Mouse (Mus musculus): ENCODE measurements around the gene Grn.

Gene Grn

DNA sequence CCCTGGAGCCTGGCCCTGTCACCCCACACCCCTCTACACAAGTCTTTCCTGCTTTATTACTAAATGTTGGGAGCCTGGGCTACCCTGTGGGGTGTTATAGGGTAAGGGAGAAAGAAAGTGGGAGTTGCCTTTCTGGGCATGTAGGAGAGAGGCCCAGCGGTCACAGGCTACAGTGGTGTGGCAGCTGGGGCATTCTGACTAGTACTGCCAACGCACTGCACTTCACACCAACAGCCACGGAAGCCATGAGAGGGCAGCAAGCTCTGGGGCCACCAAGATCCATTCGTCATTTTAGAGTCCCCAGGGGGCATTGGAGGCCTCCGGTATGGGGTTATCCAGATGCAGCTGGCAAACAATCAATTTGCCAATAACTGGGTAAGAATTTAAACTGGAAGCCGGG is 12.0 kb downstream of the Grn start:
- DNase-seq (ENCODE audit: low spot score in 2 of 2) = no peak

DNA sequence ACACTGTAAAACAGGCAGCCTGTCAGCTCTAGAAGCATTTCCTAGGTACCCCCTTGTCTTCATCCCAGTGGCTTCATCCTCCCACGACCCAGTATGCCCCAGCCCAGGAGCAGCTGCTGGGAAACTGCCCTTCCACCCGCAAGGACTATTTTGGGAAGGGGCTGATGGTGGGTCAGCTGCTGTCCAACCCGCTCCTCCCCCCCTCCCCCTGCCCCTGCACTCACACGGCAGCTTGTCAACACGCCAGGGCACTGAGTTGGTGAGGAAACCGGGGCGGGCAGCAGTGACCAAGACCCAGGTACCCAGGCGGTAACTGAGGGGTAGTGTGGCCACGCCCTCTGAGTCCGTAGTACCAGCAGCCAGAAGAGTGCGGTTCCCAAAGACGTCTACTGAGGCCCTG is 13.6 kb downstream of the Grn start:
- no peak for DNase-seq (ENCODE audit: low spot score in 2 of 2)

DNA sequence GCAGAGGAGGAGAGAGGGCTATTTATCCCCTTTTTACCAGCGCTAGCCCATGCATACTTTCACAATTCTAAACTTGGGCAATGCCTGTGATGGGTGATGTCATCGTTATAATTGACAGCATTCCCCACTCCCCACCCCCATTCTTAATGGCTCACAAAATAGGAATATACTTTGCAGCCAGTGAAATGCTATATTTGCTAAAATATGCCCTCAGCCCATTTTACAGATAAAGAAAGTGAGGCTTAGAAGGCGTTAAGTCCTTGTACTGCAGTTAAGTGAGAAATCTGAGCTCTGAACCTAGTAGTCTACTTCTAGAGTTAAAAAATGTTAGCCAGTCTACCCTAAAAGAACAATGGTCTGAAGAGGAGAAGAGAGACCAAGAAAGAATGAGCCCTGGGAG is 14.2 kb downstream of the Grn start:
- DNase-seq (ENCODE audit: low spot score in 2 of 2) = no peak

DNA sequence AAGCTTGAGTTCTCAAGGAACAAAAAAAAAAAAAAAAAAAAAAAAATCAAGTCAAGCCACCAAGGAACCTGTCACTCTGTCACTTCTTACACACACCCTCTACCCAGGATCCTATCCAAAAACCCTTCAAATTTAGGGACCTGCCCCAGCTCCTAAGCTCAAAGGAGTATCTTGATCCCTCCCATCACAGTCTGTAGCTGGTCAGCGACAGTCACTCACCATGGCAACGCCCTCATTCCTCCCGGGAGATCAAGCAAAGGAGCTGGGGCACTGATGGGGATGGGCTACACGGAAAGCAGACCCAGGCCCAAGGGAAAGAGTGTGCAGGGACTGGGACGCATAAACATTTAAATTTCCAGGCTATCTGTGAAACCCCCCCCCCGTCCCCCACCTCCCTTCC is 14.7 kb downstream of the Grn start:
- DNase-seq (ENCODE audit: low spot score in 2 of 2) = no peak

- peak in 1 of 2 experiments; percentile 43 for DNase-seq (ENCODE audit: low spot score in 2 of 2)
Measured at GRCm38 (mm10) chr11:102445264-102445890, 15.3 kb downstream of the Grn start.

DNA sequence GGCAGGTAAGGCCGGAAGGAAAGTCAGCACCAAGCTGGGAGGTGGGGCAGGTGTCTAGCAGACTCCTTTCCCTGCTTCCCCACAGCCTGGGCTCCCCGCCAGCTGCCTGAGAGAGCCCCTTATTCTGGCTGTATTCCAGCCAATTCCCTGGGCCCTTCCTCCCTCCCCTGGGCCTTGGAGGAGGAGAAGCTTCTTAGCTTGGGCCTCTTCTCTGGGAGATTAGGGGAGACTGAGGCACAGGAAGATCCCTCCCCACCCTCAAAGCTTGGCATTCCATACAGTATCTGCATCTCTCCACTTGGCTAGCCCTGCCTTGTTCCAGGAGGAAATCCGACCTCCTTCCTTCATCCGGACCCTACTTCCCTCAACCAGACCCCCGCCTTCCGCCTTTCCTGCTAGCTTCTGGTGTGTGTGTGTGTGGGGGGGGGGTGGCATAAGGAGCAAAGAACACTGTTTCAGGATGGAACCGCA is 15.8 kb downstream of the Grn start:
- DNase-seq (ENCODE audit: low spot score in 2 of 2) = no peak

DNA sequence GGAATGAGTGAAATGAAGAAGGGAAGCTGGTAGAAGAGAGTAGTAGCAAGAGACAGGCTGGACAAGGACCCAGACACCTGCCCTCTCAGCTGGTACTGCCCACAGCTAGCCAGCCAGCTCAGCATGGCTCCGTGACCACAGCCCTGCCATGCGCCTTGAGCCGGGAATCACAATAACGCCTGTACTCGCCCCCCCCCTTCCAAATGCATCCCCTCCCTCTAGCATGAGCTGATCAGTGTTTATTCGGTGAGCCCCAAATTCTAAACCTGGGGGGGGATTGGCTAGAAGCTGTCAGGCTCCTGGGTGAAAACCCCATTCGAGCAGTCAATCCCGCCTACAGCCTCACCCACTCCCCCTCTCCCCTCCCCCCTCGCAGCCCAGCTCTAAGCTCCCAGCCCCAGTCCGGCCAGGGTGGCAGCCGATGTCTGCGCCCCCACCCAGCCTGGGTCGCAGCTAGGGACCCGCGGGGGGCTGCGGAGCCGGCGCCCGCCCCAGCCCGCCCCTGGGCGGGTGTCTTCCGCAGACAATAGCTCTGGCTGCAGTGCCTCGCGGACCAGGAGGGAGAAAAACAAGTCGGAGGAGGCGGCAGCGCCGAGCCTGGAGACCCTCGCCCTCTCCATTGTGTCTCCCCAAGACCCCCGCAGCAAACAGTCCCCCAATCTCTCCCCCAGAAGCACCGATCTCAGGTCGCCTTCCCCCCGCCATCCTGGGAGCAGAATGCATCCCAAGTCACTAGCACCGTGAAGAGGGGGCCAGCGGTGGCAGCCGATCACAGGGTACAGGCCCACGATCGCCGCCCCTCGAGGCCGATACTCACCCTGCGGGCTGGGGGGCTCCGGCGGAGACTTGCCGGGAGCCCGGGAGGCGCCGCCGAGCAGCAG is 16.7 kb downstream of the Grn start:
- no peak for DNase-seq (ENCODE audit: low spot score in 2 of 2)

DNA sequence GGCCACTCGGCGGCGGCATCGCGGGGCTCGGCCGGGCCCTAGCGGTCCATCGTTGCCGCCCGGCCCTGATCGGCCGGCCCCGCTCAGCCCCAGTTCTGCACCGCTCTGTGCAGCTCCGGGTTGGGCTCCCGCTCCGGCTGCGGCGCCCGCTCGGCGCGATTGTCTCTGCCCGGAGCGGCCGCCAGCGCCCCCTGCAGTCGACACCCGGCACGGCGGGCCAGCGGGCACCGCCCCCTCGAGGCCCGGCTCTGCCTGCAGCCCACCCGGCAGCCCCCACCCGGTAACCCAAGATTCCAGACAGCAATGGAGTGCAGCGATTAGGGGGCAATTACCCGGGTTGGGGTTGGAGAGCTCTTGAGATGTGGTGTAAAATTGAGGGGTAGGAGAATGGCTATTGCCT is 17.4 kb downstream of the Grn start, which contains the start of gene Fam171a2:
Gene Fam171a2 (minus strand): TSS at position 186 of the 400 bp plus-strand sequence.
- peak in 1 of 2 experiments; percentile 65 for DNase-seq (ENCODE audit: low spot score in 2 of 2)

DNA sequence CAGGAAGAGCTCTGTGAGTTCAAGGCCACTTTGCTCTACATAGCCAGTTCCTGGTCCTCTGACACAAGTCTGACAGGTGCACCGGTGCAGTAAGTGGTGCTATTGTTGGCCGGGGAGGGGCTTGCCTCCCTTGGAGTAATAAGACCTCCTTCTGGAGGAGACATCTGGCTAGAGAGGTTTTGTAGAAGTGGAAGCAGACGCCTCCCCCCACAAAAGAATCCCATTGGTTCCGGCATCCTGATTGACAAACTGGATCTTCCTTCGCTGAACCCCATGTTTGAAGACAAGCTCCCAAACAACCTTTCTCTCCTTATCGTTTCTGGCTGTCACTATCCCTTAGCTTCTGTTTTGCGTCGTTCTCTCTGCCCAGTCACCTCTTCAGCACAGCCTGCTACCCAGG is 18.2 kb downstream of the Grn start:
- no peak for DNase-seq (ENCODE audit: low spot score in 2 of 2)

GRCm38 (mm10) chr11:102449043-102450008 is 19.2 kb downstream of the Grn start:
- DNase-seq (ENCODE audit: low spot score in 2 of 2) = no peak

DNA sequence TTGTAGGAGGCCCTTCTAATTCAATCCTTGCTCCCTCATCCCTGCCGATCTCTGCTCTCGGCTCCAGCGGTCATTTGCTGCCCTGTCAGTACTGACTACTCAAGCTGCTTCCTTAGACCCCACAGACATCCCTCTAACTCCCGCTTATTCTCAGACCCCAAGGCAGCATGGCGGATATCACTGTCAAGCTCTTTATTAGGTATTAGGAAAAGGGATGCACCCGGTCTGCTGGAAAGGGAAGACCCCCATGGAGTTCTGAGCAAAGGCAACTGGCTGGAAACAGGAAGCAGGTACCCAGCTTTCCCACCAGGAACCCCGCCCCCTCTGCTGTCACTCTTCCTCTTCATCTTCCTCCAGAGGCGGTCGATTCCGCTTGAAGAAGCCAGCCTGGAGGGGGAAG is 23.0 kb downstream of the Grn start:
- DNase-seq (ENCODE audit: low spot score in 2 of 2) = no peak

DNA sequence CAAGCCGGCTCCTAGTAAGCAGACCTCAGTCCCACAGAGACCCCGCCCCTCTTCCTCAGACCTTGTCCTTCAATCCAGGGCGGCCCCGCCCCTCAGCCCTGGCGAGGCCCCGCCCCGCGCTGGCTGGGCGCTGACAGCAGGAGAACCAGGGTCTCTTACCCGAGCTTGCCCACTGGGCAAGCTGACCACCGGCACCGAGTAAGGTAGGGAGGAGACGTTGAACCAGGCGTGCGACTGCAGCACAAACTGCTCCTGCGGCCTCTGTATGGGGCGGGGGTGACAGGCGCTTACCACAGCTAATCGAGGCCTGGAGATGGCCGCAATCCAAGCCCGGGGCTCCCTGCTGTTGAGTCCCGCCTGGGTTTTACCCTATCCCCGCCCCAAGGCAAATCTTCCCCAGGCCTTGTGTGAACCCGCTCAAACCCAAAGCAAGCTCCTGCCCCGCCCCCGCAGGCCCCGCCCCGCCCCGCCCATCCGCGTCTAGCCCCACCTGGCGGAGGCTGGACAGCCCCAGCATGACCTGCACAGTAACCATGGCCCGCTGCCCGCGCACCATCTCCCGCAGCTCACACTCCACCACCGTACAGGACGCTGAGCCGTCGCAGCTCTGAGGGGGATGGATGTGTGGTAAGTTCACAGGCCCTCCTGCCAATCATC is 25.8 kb downstream of the Grn start:
- peak; percentile 65 to 69 for DNase-seq (ENCODE audit: low spot score in 2 of 2)

GRCm38 (mm10) chr11:102460541-102460940 is 30.4 kb downstream of the Grn start:
- no peak for DNase-seq (ENCODE audit: low spot score in 2 of 2)

DNA sequence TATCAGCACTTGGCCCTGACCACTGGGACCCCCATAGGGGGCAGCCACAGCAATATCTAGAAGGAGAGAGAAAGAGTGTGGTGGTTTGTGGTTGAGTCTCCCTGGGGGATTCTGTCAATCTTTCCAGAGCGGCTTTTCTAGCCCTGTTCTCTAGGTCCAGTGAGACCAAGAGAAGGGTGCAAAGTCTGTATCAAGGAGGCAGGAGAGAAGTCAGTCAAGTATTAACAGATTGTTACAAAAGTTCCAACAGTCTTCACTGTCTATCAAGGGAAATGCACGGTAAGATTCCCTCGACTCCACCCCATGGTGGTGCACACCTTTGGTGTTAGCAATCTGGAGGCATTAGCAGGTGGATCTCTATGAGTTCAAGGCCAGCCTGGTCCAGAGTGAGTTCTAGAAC is 31.6 kb downstream of the Grn start:
- no peak for DNase-seq (ENCODE audit: low spot score in 2 of 2)

DNA sequence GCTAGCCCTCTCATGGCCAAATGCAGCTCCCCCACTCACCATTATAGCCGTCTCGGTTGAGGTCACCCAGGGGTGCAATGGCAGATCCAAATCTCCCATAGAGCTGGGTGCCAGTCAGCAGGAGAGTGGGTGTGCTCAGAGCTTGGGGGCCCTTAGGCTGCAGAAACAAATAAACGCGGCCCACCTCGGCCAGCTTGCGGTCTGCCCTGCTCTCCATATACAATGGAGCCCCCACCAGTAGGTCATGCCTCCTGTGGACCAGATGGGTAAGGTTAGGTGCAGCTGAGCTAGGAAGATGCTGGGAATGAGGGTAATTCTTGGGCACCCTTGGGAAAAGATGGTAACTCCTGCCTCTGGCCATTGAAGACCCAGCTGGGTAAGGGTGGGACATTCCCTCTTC is 34.8 kb downstream of the Grn start:
- DNase-seq (ENCODE audit: low spot score in 2 of 2) = no peak

DNA sequence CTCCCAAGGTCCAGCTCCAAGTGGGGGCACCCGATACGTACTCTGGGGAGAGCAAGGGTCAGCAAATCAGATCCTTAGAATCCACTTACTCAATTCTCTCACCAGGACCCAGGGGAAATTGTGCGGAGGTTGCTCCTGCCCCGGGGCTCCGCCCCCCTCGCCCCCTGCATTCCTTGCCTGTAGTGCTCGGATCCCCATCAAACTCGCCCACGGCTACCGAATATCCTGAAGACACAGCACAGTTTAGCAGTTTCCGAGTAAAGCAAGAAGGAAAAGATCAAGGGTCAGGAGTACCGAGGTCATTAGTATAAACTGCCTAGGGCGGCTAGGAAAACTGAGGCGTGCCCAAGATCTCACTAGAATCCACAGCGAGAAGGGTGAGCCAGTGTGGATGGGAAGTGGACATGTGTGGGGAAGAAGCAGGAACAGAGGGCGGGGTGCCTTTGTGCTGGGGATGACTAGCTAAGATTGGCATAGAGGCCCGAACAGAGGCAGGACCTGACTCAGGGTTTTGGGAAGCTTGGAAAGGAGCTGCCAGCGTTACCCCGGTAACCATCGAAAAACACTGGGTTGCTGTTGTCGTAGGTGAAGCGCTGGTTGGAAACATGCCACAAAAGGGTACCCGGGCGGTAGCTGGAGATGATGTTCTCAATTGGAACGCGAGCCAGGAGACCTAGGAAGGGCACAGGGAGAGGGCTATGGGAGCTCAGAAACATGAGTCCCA is 35.8 kb downstream of the Grn start:
- DNase-seq (ENCODE audit: low spot score in 2 of 2) = peak in 1 of 2 experiments; percentile 70

DNA sequence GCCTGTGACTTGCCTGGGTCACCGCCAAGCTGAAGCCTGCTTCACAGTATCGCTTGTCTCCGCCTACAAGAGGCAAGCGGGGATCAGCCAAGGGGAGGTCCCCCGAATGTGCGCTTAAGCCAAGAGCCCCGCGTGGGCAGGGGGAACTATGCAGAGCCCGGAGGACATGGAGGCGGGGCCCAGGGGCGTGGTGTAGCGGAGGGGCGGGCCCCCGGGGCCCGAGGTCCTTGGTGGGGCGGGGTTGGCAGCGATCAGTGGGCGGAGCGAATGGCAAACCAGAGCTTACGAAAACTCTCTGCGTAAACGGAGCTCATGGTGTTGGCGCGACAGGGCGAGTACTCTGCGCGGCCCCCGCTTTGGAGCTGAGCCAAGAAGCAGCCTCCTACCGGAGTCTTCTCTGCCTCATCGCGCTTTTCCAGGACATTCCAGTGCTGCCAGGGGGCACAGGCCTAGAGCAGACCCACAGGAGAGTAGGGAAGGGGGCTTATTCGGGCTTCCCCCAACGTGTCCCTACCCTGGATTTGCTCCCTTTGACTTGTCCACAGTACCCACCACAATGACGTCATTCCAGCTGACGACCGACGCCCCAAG is 37.0 kb downstream of the Grn start:
- DNase-seq (ENCODE audit: low spot score in 2 of 2) = peak; percentile 98 to 99

DNA sequence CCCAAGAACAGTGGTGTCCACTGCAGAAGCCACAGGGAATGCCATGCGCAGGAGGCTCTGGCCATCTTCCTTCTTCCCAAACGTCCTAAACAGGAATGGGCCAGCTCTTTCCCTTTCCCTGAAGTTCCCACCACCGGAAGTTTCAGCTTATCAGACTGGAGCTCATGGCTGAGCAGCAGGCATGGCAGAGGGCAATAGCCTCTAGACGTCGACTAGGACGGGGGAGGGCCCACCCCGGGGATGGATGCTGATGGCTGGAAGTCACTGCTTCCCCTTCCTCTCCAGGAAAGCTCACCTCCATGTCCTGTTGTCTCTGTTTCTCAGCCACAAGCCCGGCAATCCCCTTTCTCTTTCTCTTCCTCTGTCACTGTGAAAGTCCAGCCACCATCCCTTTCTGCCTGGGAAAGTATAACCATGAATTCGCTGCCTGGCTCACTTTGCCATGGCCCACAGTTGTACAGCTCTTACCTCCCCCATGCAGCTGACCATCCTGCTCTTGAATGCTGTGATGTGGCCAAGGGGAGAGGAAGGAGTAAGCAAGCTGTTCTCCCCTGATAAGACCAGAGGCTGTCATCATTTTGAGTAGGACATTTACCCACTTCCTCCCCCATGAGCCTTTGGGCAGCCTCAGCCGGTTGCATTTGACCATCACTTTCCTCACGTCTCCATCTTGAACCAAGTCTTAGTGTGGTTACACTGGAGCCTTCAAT is 39.7 kb downstream of the Grn start, which contains the start of gene Itga2b:
Gene Itga2b (minus strand): TSS at position 475 of the 710 bp plus-strand sequence.
- DNase-seq (ENCODE audit: low spot score in 2 of 2) = no peak

GRCm38 (mm10) chr11:102475027-102475426 is 44.9 kb downstream of the Grn start:
- DNase-seq (ENCODE audit: low spot score in 2 of 2) = no peak

Measured in urinary bladder, adult 18-20 months (tissue).